Comparison of ENCODE assay signal across 28 mouse cellular contexts in the genomic region with DNA sequence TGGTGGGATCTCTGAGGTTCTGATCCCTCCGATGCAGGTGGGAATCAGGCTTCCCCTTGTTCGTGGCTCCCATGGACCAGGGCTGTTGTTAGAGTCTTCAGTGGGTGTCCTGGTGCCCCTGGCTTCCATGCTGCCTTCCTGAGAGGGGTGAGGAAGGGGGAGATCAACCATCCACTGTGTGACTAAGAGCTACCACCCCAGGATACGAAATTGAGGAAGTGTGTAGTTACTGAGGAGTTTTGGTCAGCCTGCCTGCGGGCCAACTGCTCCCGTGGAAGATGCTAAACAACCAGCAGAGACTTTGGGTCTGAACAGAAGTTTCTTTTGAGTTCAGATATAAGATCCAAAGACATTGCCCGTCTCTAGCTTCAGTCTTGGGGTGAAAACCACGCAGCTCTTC.
"Had no signal": no experiment of that assay in that cellular context is flagged by ENCODE, and none has a peak within 500 bp of the region (broad histone marks: within the 10 kb centered on the region; RNA-seq: fewer than 3 reads in every experiment).

No protein-coding gene starts in this region.

- ATAC-seq: liver, embryonic 12.5 days; liver, postnatal 0 days; lung, postnatal 0 days; midbrain, embryonic 13.5 days; midbrain, embryonic 15.5 days; midbrain, embryonic 16.5 days had no signal

- DNase-seq: left cerebral cortex, postnatal 4 days; liver; liver, embryonic 13.5 days; liver, postnatal 0 days; lung, adult 18-20 months; lung, embryonic 14.5 days; lung, postnatal 10 days; lung, postnatal 14 days; lung, postnatal 36 days; lung, postnatal 4 days; midbrain, embryonic 14.5 days had no signal

- H3K4me1 ChIP-seq: liver, embryonic 12.5 days; liver, embryonic 13.5 days; liver, embryonic 15.5 days; megakaryocyte, embryonic 14.5 days had no signal

- H3K4me3 ChIP-seq: left cerebral cortex, adult 2 months; limb, embryonic 10.5 days; limb, embryonic 12.5 days; limb, embryonic 13.5 days; limb, embryonic 15.5 days; liver, embryonic 12.5 days; liver, embryonic 13.5 days; liver, embryonic 15.5 days; lung, embryonic 15.5 days; megakaryocyte, embryonic 14.5 days; midbrain, embryonic 10.5 days; midbrain, embryonic 12.5 days; midbrain, embryonic 13.5 days; midbrain, embryonic 15.5 days; myocyte; neural tube, embryonic 12.5 days had no signal
